Mouse (Mus musculus) gastrocnemius, postnatal 14 days (tissue): Measurements from ENCODE around the gene Usp54. TPM values are rescaled to one million over a fixed set of nuclear protein-coding genes. Genes with fewer than 3 reads are reported as not detected.
"Not testable (repeated sequence)": the region's sequence is repeated elsewhere in the genome, so short reads cannot be mapped to it uniquely, and the experiment has no call there.

Experiments
- DNase-seq: peaks from one replicate; pipeline ENCODE4 v3.0.0; 2021; ENCODE audit warnings: mixed read lengths
- intact Hi-C: fragments of 180-260 bp; cut with DNase I; formaldehyde crosslinking; loops from one replicate; pipeline ENCODE4 v1.15.1; 2025; ENCODE audit warnings: low total_unique reads
- total RNA-seq, 2 experiments: library from RNA; stranded (reverse); gene quantifications; 2 replicates each; pipeline ENCODE4 v1.2.3; 2021

Usp54 gene
- total RNA-seq, 2 experiments from 2014 or later, result 4.4 to 11.2 TPM

GRCm38 (mm10) chr14:20658326-20658725 is 17.5 kb upstream of the Usp54 start:
- intact Hi-C loops, result no loop called here
- no peak for DNase-seq

GRCm38 (mm10) chr14:20656361-20656760 is 15.5 kb upstream of the Usp54 start, which contains the start of gene Myoz1:
TSS of gene Myoz1 (minus strand) at chr14:20656540.
- intact Hi-C loops, result no loop called here
- peak; percentile 52 for DNase-seq

- DNase-seq, result peak; percentile 63
- intact Hi-C loops, result no loop called here
Measured at GRCm38 (mm10) chr14:20655731-20656130, 14.9 kb upstream of the Usp54 start.

GRCm38 (mm10) chr14:20654690-20655421 is 14.0 kb upstream of the Usp54 start:
- intact Hi-C loops, result no loop called here
- no peak for DNase-seq

GRCm38 (mm10) chr14:20651722-20652256 is 10.9 kb upstream of the Usp54 start:
- DNase-seq, result peak; percentile 74
- intact Hi-C loops, result no loop called here

GRCm38 (mm10) chr14:20651000-20651399 is 10.1 kb upstream of the Usp54 start:
- DNase-seq, result no peak
- intact Hi-C loops, result no loop called here

- no peak for DNase-seq
- intact Hi-C loops, result no loop called here
Measured at GRCm38 (mm10) chr14:20646381-20646780, 5.5 kb upstream of the Usp54 start.

- intact Hi-C loops, result no loop called here
- DNase-seq, result no peak
Measured at GRCm38 (mm10) chr14:20645547-20645946, 4.7 kb upstream of the Usp54 start.

- intact Hi-C loops, result no loop called here
- DNase-seq, result no peak
Measured at GRCm38 (mm10) chr14:20641438-20641875, 594 bp upstream of the Usp54 start.

GRCm38 (mm10) chr14:20639918-20640619 is 794 bp downstream of the Usp54 start:
- intact Hi-C loops, result no loop called here
- no peak for DNase-seq

- intact Hi-C loops, result no loop called here
- DNase-seq, result no peak
Measured at GRCm38 (mm10) chr14:20638702-20639101, 2.2 kb downstream of the Usp54 start.

- no peak for DNase-seq
- intact Hi-C loops, result no loop called here
Measured at GRCm38 (mm10) chr14:20637818-20638574, 2.9 kb downstream of the Usp54 start.

GRCm38 (mm10) chr14:20636968-20637367 is 3.9 kb downstream of the Usp54 start:
- DNase-seq, intact Hi-C loops: not testable (repeated sequence)

- intact Hi-C loops, result no loop called here
Measured at GRCm38 (mm10) chr14:20635546-20635945, 5.3 kb downstream of the Usp54 start.

GRCm38 (mm10) chr14:20631253-20631652 is 9.6 kb downstream of the Usp54 start:
- intact Hi-C loops, result no loop called here
- DNase-seq, result no peak

More at GRCm38 (mm10) chr14:20635546-20635945, 5.3 kb downstream of the Usp54 start:
- DNase-seq, result no peak

GRCm38 (mm10) chr14:20626971-20627370 is 13.9 kb downstream of the Usp54 start:
- no peak for DNase-seq
- intact Hi-C loops, result no loop called here

- intact Hi-C loops, result no loop called here
- no peak for DNase-seq
Measured at GRCm38 (mm10) chr14:20626447-20626846, 14.4 kb downstream of the Usp54 start.

GRCm38 (mm10) chr14:20622907-20623306 is 18.0 kb downstream of the Usp54 start:
- intact Hi-C loops, result no loop called here
- DNase-seq, result no peak

- intact Hi-C loops, result no loop called here
- no peak for DNase-seq
Measured at GRCm38 (mm10) chr14:20622412-20622811, 18.5 kb downstream of the Usp54 start.

GRCm38 (mm10) chr14:20621903-20622302 is 19.0 kb downstream of the Usp54 start:
- DNase-seq, result no peak
- intact Hi-C loops, result no loop called here
